In genomic region chr7:4445216-4445791, GRCm38 (mm10) we compare ENCODE assay signal across 7 mouse cellular contexts. TPM values are rescaled to one million over a fixed set of nuclear protein-coding genes. Genes with fewer than 3 reads are reported as not detected.
A peak's percentile ranks its signal among the peaks of the same experiment; 100 is the strongest.
DNase-seq lines count a peak whose midpoint lies in the region; ATAC-seq lines count a peak whose summit lies in the region.

Gene Rdh13, minus strand, starts transcription at chr7:4445649.

- peak within 1 kb of the TSS; percentile 64 for H3K4me2 ChIP-seq in embryonic facial prominence, embryonic 12.5 days (replicated peaks)
- H3K4me2 ChIP-seq in limb, embryonic 11.5 days (ENCODE audit: low read depth, severe bottlenecking), result peak within 1 kb of the TSS; percentile 70
- peak within 1 kb of the TSS; percentile 63 for H3K4me2 ChIP-seq in midbrain, embryonic 14.5 days (ENCODE audit: low read length)

- no peaks in the 10 kb centered on the region for H3K27me3 ChIP-seq in embryonic facial prominence, embryonic 12.5 days
- H3K27me3 ChIP-seq in limb, embryonic 11.5 days (ENCODE audit: control insufficient read depth, insufficient read depth, low read length), result no peaks in the 10 kb centered on the region
- H3K27me3 ChIP-seq in midbrain, embryonic 14.5 days (ENCODE audit: control insufficient read depth, insufficient read depth, low read length), result no peaks in the 10 kb centered on the region

- under 1% methylated on average over 35 of the region's 35 CpGs for WGBS in embryonic facial prominence, embryonic 12.5 days
- WGBS in limb, embryonic 11.5 days, result under 1% methylated on average over 35 of the region's 35 CpGs
- WGBS in midbrain, embryonic 14.5 days, result under 1% methylated on average over 35 of the region's 35 CpGs

- peak within 1 kb of the TSS; percentile 54; the same call in 1 of the 2 replicates for H3K27ac ChIP-seq in embryonic facial prominence, embryonic 12.5 days
- H3K27ac ChIP-seq in limb, embryonic 11.5 days (replicated peaks; ENCODE audit: low read depth, low read length), result no peak within 1 kb of the TSS
- peak within 1 kb of the TSS; percentile 71 for H3K27ac ChIP-seq in midbrain, embryonic 14.5 days (replicated peaks; ENCODE audit: low read depth, low read length)

- H3K9ac ChIP-seq in embryonic facial prominence, embryonic 12.5 days, result peak within 1 kb of the TSS; percentile 68
- peak within 1 kb of the TSS; percentile 50 for H3K9ac ChIP-seq in limb, embryonic 11.5 days (ENCODE audit: low read length)
- H3K9ac ChIP-seq in midbrain, embryonic 14.5 days (replicated peaks; ENCODE audit: low read length), result peak within 1 kb of the TSS; percentile 70

- peaks cover 5% of the 10 kb centered on the region; the same call in 1 of the 2 replicates for H3K4me1 ChIP-seq in embryonic facial prominence, embryonic 12.5 days
- 0 out of 2 replicates have a peak, but pooled peaks cover 2% of the 10 kb centered on the region for H3K4me1 ChIP-seq in limb, embryonic 11.5 days (ENCODE audit: control insufficient read depth, insufficient read depth, low read length)
- H3K4me1 ChIP-seq in midbrain, embryonic 14.5 days (ENCODE audit: control insufficient read depth, insufficient read depth, low read length), result 0 out of 2 replicates have a peak, but pooled peaks cover 4% of the 10 kb centered on the region

- peak; percentile 89 for ATAC-seq in embryonic facial prominence, embryonic 12.5 days (ENCODE audit: insufficient number of reproducible peaks, insufficient read depth, low FRiP score, low TSS enrichment)
- peak; percentile 94 for ATAC-seq in limb, embryonic 11.5 days (ENCODE audit: insufficient number of reproducible peaks, low FRiP score, low TSS enrichment, low read depth)
- peak; percentile 92 for ATAC-seq in midbrain, embryonic 14.5 days (ENCODE audit: low FRiP score, low TSS enrichment)

- H3K36me3 ChIP-seq in embryonic facial prominence, embryonic 12.5 days, result peaks cover 39% of the 10 kb centered on the region
- peaks cover 6% of the 10 kb centered on the region; the same call in 1 of the 2 replicates for H3K36me3 ChIP-seq in limb, embryonic 11.5 days (ENCODE audit: control insufficient read depth, insufficient read depth, low read length)
- peaks cover 34% of the 10 kb centered on the region for H3K36me3 ChIP-seq in midbrain, embryonic 14.5 days (ENCODE audit: control insufficient read depth, insufficient read depth, low read length)

- H3K9me3 ChIP-seq in embryonic facial prominence, embryonic 12.5 days, result no peaks in the 10 kb centered on the region
- H3K9me3 ChIP-seq in limb, embryonic 11.5 days (ENCODE audit: control insufficient read depth, low read length), result no peaks in the 10 kb centered on the region
- H3K9me3 ChIP-seq in midbrain, embryonic 14.5 days (ENCODE audit: control insufficient read depth, low read length), result no peaks in the 10 kb centered on the region

- peak within 1 kb of the TSS; percentile 79 for H3K4me3 ChIP-seq in embryonic facial prominence, embryonic 12.5 days
- H3K4me3 ChIP-seq in limb, embryonic 11.5 days (ENCODE audit: low read depth, low read length), result peak within 1 kb of the TSS; percentile 43
- peak within 1 kb of the TSS; percentile 84 for H3K4me3 ChIP-seq in midbrain, embryonic 14.5 days (replicated peaks; ENCODE audit: low read depth, low read length)

- peak; percentile 83 for DNase-seq in adrenal gland, postnatal 25 days
- peak; percentile 99 for DNase-seq in heart, adult 11 months
- DNase-seq in kidney, adult 18-20 months, result peak; percentile 89
- peak; percentile 88 for DNase-seq in limb, embryonic 11.5 days (ENCODE audit: low spot score)
- DNase-seq in midbrain, embryonic 14.5 days, result peak; percentile 93
- peak; percentile 61 to 74 for DNase-seq in spleen, adult 18-20 months

RNA-seq across cellular contexts. Expression of gene Rdh13, which starts in this region (rescaled TPM):
- total RNA-seq in adrenal gland, postnatal 25 days (2021), result 17.3 and 19.0 TPM in 2 replicates
- 25.9 and 29.1 TPM in 2 replicates for polyA plus RNA-seq in embryonic facial prominence, embryonic 12.5 days (2016; fragmentation: Nextera tagmentation; extraction: Ambion mirVana)
- 29.8 and 30.0 TPM in 2 replicates for polyA plus RNA-seq in limb, embryonic 11.5 days (2014; fragmentation: Nextera tagmentation; extraction: Ambion mirVana)
- polyA plus RNA-seq in midbrain, embryonic 14.5 days (2014; fragmentation: Nextera tagmentation; extraction: Ambion mirVana), result 35.5 and 43.1 TPM in 2 replicates
